In the genomic region with DNA sequence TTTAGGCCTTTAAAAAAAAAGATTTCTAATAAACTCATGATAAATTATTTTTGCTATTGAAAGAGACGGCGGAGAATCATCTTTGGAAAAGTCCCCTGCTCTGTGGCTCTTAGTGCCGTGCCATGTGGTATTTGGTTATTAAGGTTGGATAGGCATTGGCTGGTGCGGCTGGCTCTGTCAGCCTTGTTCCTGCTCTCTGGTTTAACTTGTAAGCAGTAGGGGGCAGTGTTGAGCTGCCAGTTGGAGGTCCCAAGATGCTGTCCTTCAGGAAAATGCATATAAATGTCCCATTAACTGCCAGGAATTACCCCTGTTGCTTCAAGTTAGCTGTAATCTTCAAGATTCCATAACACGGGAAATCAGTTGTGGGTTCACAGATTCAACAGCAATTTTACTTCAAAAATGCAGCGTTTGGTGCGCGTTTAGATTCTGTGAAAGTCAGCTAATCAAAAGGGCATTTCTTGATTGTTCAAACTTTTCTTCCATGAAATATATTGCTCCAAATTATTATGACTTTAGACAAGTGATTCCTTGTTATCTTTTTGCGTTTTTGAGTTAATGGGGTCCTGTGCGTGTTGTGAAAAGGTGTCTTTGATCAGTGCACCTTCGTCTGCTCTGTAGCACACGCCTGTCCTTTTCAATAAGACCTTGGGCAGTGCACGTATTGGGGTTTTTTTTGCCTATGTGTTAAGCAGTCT, we compare ENCODE assay signal across 8 mouse cellular contexts.
DNase-seq lines count a peak whose midpoint lies in the region; ATAC-seq and TF ChIP-seq lines count a peak whose summit lies in the region.

No protein-coding gene starts in this region.

- no peak for TF ChIP-seq EP300 in stomach, postnatal 0 days (optimal IDR thresholded peaks at IDR 0.05)

- no peak overlapping the region for H3K27ac ChIP-seq in intestine, embryonic 14.5 days (ENCODE audit: low read depth)
- no peak overlapping the region for H3K27ac ChIP-seq in intestine, embryonic 15.5 days
- no peak overlapping the region for H3K27ac ChIP-seq in stomach, postnatal 0 days (replicated peaks)

- peak; percentile 78 for DNase-seq in intestine, embryonic 14.5 days (ENCODE audit: low spot score)
- peak; percentile 80 for DNase-seq in adrenal gland, postnatal 14 days
- peak; percentile 75 for DNase-seq in embryo, embryonic 11.5 days (ENCODE audit: low read depth, low spot score)
- DNase-seq in heart, postnatal 4 days = peak; percentile 80
- DNase-seq in layer of hippocampus, postnatal 25 days (ENCODE audit: extremely low spot score in 1 of 2, low spot score in 1 of 2) = peak; percentile 36 to 72
- peak; percentile 74 for DNase-seq in stomach, postnatal 0 days (ENCODE audit: low spot score)

- peaks cover 14% of the 10 kb centered on the region; the same call in 1 of the 2 replicates for H3K36me3 ChIP-seq in intestine, embryonic 14.5 days (ENCODE audit: control insufficient read depth, insufficient read depth, low read length)
- no peaks in the 10 kb centered on the region for H3K36me3 ChIP-seq in intestine, embryonic 15.5 days
- 0 out of 2 replicates have a peak, but pooled peaks cover 3% of the 10 kb centered on the region for H3K36me3 ChIP-seq in stomach, postnatal 0 days (ENCODE audit: control insufficient read depth, insufficient read depth, low read length)

- ATAC-seq in intestine, embryonic 14.5 days (replicated peaks; ENCODE audit: low FRiP score, low TSS enrichment, low read depth) = 0 out of 2 replicates have a peak, but pooled peaks have one; percentile 32
- no peak for ATAC-seq in intestine, embryonic 15.5 days
- peak; percentile 63 for ATAC-seq in megakaryocyte, adult 5-6 weeks (ENCODE audit: poor library complexity, severe bottlenecking)
- ATAC-seq in stomach, postnatal 0 days (ENCODE audit: low FRiP score, low TSS enrichment) = 0 out of 2 replicates have a peak, but pooled peaks have one; percentile 61

- no peak overlapping the region for H3K4me2 ChIP-seq in intestine, embryonic 14.5 days (ENCODE audit: low read length)
- H3K4me2 ChIP-seq in intestine, embryonic 15.5 days (replicated peaks) = no peak overlapping the region
- no peak overlapping the region for H3K4me2 ChIP-seq in stomach, postnatal 0 days (replicated peaks; ENCODE audit: low read depth)

- H3K9ac ChIP-seq in intestine, embryonic 14.5 days (ENCODE audit: low read length) = no peak overlapping the region
- no peak overlapping the region for H3K9ac ChIP-seq in intestine, embryonic 15.5 days
- H3K9ac ChIP-seq in stomach, postnatal 0 days (ENCODE audit: low read length) = no peak overlapping the region

- no peaks in the 10 kb centered on the region for H3K9me3 ChIP-seq in intestine, embryonic 14.5 days (ENCODE audit: control insufficient read depth, low read length)
- H3K9me3 ChIP-seq in intestine, embryonic 15.5 days = no peaks in the 10 kb centered on the region
- H3K9me3 ChIP-seq in stomach, postnatal 0 days (ENCODE audit: control insufficient read depth, low read length) = no peaks in the 10 kb centered on the region

- 57% methylated on average over 13 of the region's 13 CpGs for WGBS in intestine, embryonic 14.5 days
- 61% methylated on average over 13 of the region's 13 CpGs for WGBS in intestine, embryonic 15.5 days
- 52% methylated on average over 13 of the region's 13 CpGs for whole genome bisulfite sequencing in stomach, postnatal 0 days

- peaks cover 4% of the 10 kb centered on the region; the same call in 1 of the 2 replicates for H3K4me1 ChIP-seq in intestine, embryonic 14.5 days (replicated peaks; ENCODE audit: control insufficient read depth, insufficient read depth, low read length)
- no peaks in the 10 kb centered on the region for H3K4me1 ChIP-seq in intestine, embryonic 15.5 days (replicated peaks)
- H3K4me1 ChIP-seq in stomach, postnatal 0 days (replicated peaks; ENCODE audit: control insufficient read depth, insufficient read depth) = no peaks in the 10 kb centered on the region

- no peaks in the 10 kb centered on the region for H3K27me3 ChIP-seq in intestine, embryonic 14.5 days (replicated peaks; ENCODE audit: control insufficient read depth, insufficient read depth, low read length)
- no peaks in the 10 kb centered on the region for H3K27me3 ChIP-seq in intestine, embryonic 15.5 days (replicated peaks)
- H3K27me3 ChIP-seq in stomach, postnatal 0 days (ENCODE audit: control insufficient read depth, insufficient read depth, low read length) = no peaks in the 10 kb centered on the region

- H3K4me3 ChIP-seq in intestine, embryonic 14.5 days (ENCODE audit: low read depth, low read length) = no peak overlapping the region
- no peak overlapping the region for H3K4me3 ChIP-seq in intestine, embryonic 15.5 days (replicated peaks)
- no peak overlapping the region for H3K4me3 ChIP-seq in stomach, postnatal 0 days (ENCODE audit: low read depth, low read length)

- peak; percentile 89 for TF ChIP-seq CTCF in stomach, postnatal 0 days (IDR thresholded peaks at IDR 0.05; ENCODE audit: low read depth)
